Mouse (Mus musculus) liver (tissue): Measurements from ENCODE around the gene L3hypdh.
A peak's percentile ranks its signal among the peaks of the same experiment; 100 is the strongest.

ENCODE experiments used
- DNase-seq: peaks from one replicate; pipeline ENCODE4 v3.0.0-alpha.2; 2020; ENCODE audit warnings: mixed read lengths

Gene L3hypdh

DNA sequence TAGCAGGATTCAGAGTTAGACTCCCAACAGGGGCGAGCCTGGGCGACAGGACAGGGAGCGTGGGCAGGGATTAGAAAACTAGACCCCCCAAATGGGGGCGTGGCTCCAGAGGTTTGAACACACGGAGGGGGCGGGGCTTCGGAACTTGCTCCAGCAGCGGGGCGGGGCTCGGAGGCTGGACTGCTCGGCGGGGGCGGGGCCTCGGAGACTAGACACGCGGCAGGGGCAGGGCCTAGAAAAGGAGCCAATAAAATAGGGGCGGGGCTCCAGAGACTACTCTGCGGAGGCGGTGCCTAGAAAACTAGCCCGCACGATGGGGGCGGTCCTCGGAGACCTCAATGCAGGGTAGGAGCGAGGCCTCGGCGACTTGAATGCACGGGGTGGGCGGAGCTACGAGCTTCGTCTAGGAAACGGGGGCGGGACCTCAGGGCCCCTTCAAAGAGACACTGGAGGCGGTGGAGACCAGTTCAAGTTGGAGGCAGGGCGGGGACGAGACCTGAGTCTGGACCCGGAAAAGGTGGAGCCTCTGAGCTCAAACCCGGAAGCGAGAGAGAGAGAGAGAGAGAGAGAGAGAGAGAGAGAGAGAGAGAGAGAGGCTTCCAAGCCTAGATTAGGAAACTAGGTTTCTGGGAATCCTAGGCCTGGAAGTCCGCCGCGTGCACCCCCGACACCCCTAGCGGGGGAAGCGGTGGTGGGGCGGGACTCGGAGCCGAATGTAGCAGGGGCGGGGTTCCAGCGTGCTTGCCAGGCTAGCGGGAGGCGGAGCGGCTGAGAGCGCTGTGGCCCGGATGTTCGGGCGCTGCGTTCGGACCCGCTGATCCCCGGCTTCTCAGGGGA is at the start of gene L3hypdh, which contains the start of gene Jkamp:
Gene L3hypdh (minus strand): TSS at position 111 of the 837 bp plus-strand sequence.
Gene Jkamp (plus strand): TSS at position 261 of the 837 bp plus-strand sequence.
- DNase-seq = peak; percentile 99

DNA sequence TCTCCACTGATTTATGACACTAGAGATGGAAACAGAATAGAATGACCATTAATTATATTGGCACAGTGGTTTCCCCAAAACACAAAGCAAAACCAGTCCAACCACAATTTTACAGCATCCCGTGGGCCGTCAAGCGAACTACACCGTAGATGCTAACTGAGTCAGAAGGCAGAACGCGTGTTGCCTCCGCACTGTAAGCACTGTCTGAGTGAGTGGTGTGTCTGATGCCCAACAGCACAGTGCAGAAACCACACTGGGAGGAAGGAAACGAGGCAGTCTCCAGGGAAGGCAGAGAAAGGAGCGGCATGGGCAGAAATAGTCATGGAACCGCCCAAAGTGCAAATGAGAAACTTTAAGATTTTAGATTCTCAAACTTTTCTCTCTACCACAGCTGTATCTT is 44.0 kb upstream of the L3hypdh start:
- DNase-seq = no peak

DNA sequence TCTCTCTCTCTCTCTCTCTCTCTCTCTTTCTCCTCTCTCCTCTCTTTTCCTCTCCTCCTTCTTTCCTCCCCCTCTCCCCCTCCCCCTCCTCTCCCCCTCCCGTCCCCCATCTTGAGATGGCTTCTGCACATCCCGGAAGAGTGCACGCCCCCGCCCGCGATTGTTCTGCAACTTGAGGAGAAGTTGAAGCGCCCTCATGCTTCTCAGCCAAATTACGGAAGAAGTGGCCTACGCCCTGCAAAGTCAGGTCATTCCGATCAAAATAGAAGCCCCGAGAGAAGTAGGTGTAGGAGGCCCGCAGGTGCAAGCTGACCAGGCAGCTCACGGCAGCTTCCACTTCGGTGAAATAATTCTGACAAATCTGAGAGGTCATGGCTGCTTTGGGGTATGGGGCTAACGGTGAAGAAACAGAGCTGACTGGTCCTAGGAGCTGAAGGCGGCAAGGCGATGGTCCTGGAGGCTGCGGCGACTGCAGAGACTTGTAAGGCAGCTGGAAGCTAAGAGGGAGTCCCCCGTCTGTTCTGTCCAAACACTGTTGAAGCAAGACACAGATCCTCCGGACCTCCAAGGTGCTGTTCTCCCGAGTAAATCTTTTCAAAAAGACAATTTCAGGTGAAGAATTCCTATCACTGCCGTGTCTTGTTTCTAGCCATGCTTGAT is 30.6 kb upstream of the L3hypdh start:
- DNase-seq = no peak

DNA sequence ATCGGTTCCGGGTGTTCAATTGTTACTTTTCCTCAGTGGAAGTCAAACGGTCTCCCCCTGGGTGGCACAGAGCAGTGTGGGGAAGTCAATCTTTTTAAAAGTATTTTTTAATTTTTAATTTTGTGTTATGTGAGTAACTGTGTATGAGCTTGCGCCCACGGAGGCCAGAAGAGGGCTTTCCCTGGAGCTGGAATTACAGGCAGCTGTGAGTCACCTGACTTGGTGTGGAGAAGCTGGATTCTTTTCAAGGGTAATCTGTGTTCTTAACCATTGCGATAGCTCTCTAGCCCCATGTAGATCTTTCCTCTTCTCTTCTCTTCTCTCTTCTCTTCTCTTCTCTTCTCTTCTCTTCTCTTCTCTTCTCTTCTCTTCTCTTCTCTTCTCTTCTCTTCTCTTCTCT is 29.9 kb upstream of the L3hypdh start:
- no peak for DNase-seq

DNA sequence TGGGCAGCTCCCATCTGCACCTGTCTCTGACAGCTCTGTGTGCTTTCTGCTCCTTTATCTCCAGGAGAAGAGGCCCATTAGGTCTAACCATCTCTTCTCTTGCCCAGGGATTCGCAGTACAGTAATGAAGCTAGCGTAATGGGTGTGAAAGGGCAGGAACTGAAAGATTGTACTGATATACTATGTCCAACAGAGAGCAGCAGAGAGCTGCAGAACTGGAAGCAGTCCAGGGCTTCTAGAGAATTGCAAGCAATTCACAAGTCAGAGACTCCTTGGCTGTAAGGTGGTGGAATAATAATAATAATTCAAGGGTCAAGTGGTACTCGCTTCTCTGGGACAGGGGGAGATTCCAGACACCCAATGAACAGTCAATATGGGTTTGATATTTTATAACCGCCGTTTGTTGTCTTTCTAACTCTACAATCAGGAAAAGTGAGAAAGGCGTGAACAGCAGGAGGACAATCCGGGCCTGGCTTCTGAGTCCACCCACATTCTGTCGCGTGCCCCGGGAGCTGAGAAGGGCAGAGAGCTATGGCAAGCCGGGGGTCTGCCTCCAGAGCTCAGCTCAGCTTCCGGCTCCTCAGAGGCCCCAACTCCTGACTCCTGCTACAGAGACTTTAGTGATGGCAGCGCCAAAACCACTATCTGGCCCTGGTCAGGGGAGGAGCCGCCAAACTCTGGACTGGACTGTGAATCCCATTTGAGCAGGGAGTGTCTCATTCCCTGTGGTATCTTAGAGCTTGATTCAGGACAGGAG is 19.5 kb upstream of the L3hypdh start:
- peak; percentile 22 for DNase-seq

DNA sequence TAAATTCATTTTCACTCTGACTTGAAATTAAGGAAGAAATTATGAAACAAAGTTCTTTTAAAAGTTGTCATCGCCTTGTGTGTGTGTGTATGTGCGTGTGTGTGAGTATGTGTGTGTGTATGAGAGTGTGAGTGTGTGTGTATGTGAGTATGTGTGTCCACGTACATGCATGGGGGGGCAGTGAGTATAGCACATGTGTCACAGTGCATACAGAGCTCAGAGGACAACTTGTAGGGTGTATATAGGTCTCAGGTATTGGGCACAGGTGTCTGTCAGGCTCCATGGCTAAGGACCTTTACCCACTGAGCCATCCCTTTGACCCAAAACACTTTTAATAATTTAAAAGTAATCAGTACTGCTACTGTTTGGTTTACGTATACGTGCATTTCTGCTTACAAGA is 18.8 kb upstream of the L3hypdh start:
- no peak for DNase-seq

DNA sequence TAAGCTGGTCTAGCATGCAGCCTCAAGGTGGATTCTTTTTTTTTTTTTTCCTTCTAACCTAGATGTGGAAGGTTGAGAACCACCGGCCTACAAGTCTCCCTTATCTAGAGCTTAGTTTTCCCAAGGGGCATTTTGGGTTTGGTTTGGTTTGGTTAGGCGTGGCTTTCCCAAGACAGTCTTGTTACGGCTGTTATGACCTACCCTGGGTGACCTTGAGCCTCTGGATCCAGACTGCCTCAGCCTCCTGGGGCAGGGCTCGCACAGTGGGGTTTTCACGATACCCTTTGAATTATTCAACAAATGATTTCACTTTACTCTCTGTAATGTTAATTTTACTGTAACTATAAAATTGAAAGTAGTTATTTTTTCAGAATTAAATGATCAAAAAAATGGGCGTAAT is 17.5 kb upstream of the L3hypdh start:
- no peak for DNase-seq

DNA sequence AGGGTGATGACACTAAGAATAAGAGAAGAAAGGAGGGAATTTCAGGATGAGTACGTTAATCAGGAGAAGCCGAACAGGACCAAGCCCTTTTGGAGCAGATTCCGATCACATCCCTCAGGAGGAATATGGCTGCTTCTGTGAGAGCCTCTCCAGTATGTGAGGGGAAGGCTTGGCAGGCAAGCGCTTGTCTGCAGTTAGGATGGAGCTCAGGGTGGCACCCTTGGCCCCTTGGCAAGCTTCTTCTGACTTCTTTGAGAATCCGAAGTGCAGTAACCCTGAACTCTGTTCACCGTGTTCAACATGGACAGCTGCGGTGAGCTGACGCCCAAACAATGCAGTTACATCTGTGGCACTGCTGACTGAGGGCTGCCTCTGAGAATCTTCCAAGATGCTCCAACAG is 11.7 kb upstream of the L3hypdh start:
- no peak for DNase-seq

DNA sequence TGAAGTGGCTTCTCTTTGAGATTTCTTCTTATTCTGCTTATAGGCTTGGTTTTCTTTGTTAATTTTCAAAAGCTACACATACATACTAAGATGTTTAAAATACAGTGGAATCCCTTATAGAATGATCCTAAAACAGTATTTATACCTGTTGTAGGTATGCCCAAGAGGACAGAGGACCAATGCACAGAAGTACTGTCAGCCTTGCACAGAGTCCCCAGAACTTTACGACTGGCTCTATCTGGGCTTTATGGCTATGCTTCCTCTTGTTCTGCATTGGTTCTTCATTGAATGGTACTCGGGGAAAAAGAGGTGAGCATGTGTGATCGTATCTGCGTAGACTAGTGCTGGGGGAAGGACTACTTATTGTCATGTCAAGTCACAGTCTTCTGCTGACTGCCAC is 4.6 kb upstream of the L3hypdh start:
- no peak for DNase-seq

DNA sequence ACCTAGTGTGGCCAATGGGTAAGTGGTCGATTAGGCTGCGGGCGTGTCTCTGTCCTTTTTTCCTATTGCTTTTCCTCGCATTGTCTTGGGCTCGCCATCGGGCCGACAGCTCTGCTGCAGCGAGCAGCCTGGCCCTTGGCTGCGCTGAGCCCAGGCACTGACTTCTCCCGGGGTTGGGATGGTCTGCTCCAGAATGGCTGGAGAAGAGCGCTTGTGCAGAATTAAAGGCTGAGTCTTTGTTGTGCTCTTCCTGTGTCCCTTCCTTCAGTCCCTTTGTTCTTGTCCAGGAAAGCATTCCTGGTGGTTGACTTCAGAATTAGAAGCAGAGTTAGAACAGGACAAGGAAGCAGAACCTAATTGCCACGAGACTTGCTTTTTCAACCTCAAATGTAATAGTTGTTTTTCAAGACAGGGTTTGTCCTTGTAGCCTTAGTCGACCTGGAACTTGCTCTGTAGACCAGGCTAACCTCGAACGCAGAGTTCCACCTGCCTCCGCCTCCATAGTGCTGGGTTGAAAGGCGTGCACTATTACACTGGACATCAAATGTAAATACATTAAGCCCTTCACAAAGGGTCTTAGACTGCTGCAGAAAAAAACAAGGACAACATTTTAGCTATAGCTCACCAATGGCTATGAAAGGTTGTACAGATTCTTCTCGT is 1.1 kb upstream of the L3hypdh start:
- no peak for DNase-seq

DNA sequence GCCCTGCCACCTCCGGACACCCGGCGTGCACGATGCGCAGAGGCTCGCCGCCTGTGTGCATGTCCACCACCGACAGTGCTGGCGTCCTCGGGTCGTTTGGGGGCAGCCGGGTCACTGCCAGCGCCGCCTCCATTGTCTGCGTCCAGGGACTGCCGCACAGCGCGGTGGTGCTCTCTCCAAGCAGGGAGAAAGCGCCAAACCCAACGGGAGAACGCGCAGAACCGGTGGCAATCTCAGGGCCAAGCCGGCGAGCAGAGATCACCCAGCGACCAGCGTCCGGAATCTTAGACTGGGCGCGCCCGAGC is 263 bp downstream of the L3hypdh start:
- DNase-seq = no peak

DNA sequence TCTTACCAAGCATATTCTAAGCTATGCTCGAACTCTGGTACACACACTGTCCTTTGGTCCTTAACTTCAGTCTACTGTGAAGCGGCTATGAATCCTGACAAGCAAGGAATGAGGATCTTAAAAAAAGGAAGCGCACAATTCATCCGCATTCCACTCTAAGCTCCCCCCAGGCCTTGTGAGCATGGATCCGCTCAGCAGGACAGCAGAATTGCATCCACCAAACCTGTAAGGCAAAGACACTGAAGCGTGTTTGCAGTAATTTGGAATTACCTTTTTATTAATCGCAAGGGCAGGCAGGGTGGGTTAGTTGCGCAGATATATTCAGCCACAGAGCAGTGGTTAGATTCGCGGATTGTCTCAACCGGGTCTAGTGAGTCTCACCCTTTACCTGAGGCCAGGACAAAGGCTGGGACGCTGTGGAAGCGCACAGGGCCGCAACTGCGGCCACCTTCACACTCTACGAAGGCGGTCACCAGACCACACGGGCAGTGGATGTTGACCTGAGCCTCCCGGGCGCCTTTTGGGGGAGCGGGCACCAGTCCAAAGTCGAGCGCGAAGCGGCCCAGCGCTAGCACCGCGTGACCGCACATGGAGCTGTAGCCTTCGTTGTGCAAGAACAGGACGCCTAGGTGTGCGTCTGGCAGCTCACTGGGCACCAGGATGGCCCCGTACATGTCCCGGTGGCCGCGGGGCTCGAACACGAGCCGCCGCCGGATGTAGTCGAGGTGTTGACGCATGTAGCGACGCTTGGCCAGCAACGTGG is 797 bp downstream of the L3hypdh start:
- peak; percentile 55 for DNase-seq

DNA sequence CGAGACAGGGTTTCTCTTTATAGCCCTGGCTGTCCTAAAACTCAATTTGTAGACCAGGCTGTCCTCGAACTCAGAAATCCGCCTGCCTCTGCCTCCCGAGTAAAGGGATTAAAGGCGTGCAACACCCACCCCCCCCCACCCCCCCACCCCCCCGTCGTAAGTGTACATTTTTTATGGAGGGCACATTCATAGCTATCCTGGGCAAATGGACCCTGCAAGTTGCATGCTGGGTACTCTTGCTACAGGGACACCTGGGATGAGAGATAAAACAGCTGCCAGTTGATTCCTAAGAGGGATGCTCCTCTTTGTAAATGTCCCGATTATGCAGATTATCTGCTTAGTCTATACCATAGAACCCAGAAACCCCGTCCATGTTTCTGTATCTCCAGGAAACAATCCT is 2.0 kb downstream of the L3hypdh start:
- no peak for DNase-seq

DNA sequence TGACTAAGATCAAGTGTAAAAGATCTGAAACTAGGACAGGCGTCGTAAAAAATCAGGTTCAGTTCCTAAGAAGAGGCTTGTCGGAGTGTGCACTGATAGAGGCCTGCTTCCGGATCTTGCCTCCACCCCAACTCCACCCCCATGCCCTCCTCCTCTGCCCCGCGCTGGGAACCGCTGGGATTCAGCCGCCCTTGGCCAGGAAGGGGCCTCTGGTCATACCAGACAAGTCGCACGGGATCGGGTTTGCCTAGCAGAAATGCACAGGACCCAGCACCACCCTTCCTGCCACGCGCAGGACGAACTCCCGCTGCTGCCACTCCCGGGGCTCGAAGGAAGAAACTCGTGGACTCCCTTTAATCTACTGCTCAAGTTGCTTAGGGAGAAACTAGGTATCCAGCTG is 2.9 kb downstream of the L3hypdh start:
- DNase-seq = peak; percentile 37

DNA sequence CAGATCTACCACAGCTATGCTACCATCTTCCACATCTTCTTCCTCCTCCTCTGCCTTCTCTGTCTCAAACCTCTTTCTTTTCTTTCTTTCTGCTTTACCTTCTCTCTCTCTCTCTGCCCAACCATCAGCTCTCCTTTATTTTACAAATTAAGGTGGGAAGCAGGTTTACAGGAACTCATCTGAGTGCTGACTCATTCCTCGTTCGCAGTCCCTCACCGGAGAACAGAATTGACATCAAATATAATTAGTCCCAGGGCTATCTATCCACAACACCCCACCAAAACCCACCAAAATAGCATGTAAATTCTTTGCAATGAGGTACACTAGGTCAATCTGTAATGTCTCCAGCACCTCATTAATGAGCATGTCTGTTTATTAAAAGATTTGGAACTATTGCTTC is 3.3 kb downstream of the L3hypdh start:
- no peak for DNase-seq

DNA sequence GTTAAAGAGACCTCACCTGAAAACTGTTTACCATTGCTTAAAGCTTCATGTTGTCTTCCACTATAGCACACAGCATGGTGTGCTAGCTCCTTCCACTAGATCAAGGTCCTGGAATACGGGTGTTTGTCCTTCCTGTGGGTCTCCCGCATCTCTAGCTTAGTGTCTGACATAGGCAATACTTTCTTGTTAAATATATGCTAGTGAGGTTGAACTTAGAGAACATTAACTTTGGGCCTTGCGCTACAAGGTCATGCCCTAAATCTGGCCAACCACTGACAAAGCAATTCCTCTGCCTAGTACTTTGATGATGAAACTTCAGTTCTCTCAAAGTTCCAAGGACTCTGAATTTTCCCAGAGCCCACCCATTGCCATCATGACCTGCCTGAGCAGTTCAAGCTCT is 7.0 kb downstream of the L3hypdh start:
- no peak for DNase-seq

DNA sequence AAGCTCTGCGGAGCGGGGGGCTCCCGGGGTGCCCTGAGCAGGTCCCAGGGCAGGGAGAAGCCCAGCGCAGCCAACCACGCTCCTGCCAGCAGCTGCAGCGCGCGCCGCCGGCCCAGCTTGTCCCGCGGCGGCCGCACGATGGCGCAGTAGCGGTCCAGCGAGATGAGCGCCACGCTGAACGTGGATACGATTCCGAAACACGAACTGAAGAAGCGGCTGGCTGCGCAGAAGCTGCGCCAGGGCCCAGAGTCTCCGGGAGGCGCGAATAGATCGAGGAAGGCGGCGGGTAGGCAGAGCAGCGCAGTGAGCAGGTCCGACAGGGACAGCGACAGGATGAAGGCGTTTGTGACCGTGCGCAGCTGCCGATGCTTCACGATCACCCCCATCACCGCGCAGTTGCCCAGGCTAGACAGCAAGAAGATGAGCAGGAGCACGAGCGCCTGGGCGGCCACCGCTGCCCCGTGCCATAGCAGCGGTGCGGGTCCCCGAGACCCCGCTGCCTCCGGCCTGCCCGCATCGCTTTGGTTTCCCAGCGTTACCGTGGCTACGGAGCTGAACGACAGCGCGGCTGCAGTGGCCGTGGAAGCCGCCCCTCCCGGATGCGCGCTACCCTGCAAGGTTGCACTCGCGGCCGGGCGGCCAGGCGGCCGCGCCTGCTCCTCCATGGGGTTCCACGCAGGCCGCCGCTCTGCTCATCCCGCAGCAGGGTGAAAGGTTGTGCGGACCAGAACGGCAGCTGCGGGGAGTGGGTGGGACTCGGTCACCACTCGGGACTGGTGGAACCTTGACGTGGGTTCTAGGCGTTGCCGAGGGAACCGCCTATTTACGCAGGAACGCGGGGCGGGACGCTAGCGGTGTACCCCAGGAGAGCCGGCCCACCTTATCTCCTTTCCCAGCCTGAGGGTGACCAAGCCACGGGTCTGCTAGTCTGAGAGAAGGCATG is 14.6 kb downstream of the L3hypdh start, which contains the start of gene Gpr135:
Gene Gpr135 (minus strand): TSS at position 799 of the 943 bp plus-strand sequence.
- DNase-seq = peak; percentile 69

DNA sequence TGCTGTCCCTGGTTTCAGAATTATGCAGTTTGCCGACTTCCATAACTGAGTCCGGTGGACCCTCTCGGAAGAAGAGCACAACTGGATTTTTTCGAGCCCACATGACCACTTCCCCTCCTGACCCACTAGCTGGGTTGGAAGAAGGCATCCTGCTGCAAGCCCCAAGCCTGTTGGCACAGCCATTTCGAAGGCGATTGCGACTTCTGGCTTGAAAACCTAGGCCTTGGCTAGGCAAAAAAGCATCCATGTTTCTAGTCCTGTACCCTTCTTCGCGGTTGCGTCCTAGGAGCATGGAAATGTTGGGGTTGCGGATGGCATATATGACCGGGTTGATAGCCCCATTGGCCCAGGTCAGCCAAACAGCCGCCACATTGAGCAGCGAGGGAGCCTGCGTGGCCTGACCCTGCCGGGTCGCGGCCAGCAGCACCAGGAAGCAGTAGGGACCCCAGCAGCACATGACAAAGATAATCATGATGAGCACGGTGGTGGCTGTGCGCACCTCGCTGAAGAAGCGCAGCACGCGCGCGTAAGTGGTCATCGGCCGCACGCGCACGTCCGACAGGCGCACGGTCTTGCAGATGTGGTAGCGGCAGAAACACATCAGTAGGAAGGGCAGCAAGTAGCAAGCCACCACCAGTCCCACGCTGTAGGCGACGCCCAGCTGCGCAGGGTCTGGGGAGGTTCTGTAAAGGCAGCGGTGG is 15.5 kb downstream of the L3hypdh start:
- DNase-seq = no peak

DNA sequence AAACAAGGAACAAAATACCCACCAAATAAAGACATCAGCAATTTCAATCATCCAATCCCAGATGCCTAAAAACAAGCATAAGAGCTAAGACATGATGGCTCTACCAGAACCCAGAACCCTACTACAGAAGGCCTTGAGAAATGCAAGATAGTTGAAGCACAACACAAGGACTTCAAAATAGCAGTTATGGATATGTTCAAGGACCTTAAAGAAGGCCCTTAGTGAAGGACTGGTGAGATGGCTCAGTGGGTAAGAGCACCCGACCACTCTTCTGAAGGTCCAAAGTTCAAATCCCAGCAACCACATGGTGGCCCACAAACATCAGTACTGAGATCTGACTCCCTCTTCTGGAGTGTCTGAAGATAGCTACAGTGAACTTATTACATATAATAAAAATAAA is 27.5 kb downstream of the L3hypdh start:
- no peak for DNase-seq

DNA sequence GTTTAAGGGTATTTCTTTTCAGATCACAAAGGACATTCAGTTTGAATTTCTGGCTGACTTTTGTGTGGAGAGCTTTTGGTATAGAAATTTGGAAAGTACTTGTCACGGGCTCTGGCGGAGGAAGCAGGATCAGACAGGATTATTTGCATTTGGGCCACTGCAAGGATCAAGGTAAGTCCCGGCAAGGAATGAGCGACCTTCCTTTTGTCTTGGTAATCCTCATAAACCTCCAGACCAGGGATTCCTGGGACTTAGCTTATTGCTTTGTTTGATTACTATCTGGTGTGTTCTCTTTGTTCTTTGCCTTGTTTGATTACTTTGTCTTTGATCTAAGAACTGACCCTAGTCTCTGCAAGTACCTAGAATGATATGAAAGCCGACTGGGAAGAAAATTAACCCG is 31.4 kb downstream of the L3hypdh start:
- DNase-seq = no peak

DNA sequence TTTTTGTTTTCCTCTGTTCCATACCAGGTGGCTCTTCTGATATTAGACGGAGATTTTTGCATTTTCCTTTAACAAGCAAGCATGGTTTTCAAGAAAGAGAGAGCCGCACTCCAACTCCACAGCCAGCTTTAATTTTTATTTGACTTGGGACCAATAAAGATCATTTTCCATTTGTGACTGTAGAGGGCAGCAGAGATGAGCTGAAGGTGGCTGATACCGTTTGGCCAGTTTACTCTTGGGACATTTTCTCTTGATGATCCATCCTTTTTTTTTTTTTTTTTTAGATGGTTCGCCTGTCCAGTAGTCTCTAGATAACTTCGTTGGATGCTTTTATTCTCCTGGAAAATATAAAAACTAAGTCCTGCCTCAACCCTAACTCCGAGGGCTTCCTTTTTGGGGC is 31.9 kb downstream of the L3hypdh start:
- no peak for DNase-seq
